Mouse (Mus musculus) intestine, embryonic 15.5 days (tissue): ENCODE measurements at regions not wholly inside any gene's neighbourhood (a gene's known extent, or its start where the extent isn't known, plus 50 kb on each side); places are given as distances from the start of the nearest gene placed in this dataset.

Experiments
- ATAC-seq: fragments of 200-750 bp; cut with Nextera tagmentation; 2 replicates; pipeline ENCODE4 v1.8.0; 2017; ENCODE audit warnings: moderate TSS enrichment, moderate library complexity
- H3K27ac ChIP-seq: fragments of 300-500 bp; sonication (generic); 2 replicates; pipeline ENCODE4 v1.5.1; 2015; ENCODE audit warnings: mild to moderate bottlenecking, inconsistent platforms
- H3K27me3 ChIP-seq: fragments of 300-500 bp; sonication (generic); replicated peaks from 2 replicates; pipeline ENCODE4 v1.6.1; 2015; ENCODE audit warnings: inconsistent platforms
- H3K36me3 ChIP-seq: fragments of 300-500 bp; sonication (generic); 2 replicates; pipeline ENCODE4 v1.6.1; 2015; ENCODE audit warnings: inconsistent platforms
- H3K4me1 ChIP-seq: fragments of 300-500 bp; sonication (generic); replicated peaks from 2 replicates; pipeline ENCODE4 v1.6.1; 2015; ENCODE audit warnings: inconsistent platforms
- H3K4me2 ChIP-seq: fragments of 300-500 bp; sonication (generic); replicated peaks from 2 replicates; pipeline ENCODE4 v1.6.1; 2015; ENCODE audit warnings: mild to moderate bottlenecking, inconsistent platforms
- H3K4me3 ChIP-seq: fragments of 300-500 bp; sonication (generic); replicated peaks from 2 replicates; pipeline ENCODE4 v1.5.1; 2015; ENCODE audit warnings: inconsistent platforms
- H3K9ac ChIP-seq: fragments of 300-500 bp; sonication (generic); 2 replicates; pipeline ENCODE4 v1.6.1; 2015; ENCODE audit warnings: inconsistent platforms
- H3K9me3 ChIP-seq: fragments of 300-500 bp; sonication (generic); 2 replicates; pipeline ENCODE4 v1.6.1; 2016; ENCODE audit warnings: inconsistent platforms
- WGBS: fragments of 180-500 bp; shearing (Covaris S2); methylation state at CpG from one replicate; pipeline ENCODE4 v1.1.7; 2015; 5-methylcytosine and 5-hydroxymethylcytosine counted together

GRCm38 (mm10) chr9:40617676-40618062, 52.7 kb upstream of the Gm21915 start:
- Histone ChIP-seq H3K36me3 (no peaks in the 10 kb centered on the region), H3K9ac (no peak overlapping the region), H3K4me2 (peak overlapping the region; percentile 55), H3K4me1 (peaks cover 3% of the 10 kb centered on the region; the same call in 1 of the 2 replicates), H3K27me3 (no peaks in the 10 kb centered on the region), H3K4me3 (no peak overlapping the region), H3K27ac (no peak overlapping the region), H3K9me3 (no peaks in the 10 kb centered on the region)
- ATAC-seq = no peak
- 37% methylated on average over 10 of the region's 10 CpGs for WGBS

GRCm38 (mm10) chr9:40617036-40617675, 53.3 kb upstream of the Gm21915 start:
- Histone ChIP-seq H3K4me1 (peaks cover 3% of the 10 kb centered on the region; the same call in 1 of the 2 replicates), H3K27me3 (no peaks in the 10 kb centered on the region), H3K9ac (no peak overlapping the region), H3K36me3 (no peaks in the 10 kb centered on the region), H3K4me3 (no peak overlapping the region), H3K27ac (no peak overlapping the region), H3K9me3 (no peaks in the 10 kb centered on the region), H3K4me2 (peak overlapping the region; percentile 55)
- WGBS = 4% methylated on average over 20 of the region's 20 CpGs
- peak; percentile 59 for ATAC-seq

- Histone ChIP-seq H3K9me3 (no peaks in the 10 kb centered on the region), H3K4me1 (peaks cover 3% of the 10 kb centered on the region; the same call in 1 of the 2 replicates), H3K36me3 (no peaks in the 10 kb centered on the region), H3K4me2 (peak overlapping the region; percentile 55), H3K4me3 (peak overlapping the region; percentile 9; the same call in 1 of the 2 replicates), H3K27ac (no peak overlapping the region), H3K9ac (no peak overlapping the region), H3K27me3 (no peaks in the 10 kb centered on the region)
- 2% methylated on average over 11 of the region's 11 CpGs for WGBS
- peak; percentile 82 for ATAC-seq
Observed at GRCm38 (mm10) chr9:40616426-40617035, 53.9 kb upstream of the Gm21915 start.

- 28% methylated on average over 8 of the region's 8 CpGs for WGBS
- no peak overlapping the region for H3K4me2 ChIP-seq
- no peaks in the 10 kb centered on the region for H3K9me3 ChIP-seq
- H3K27ac ChIP-seq = no peak overlapping the region
- H3K4me3 ChIP-seq = no peak overlapping the region
- H3K9ac ChIP-seq = no peak overlapping the region
- H3K27me3 ChIP-seq = no peaks in the 10 kb centered on the region
- H3K36me3 ChIP-seq = no peaks in the 10 kb centered on the region
- H3K4me1 ChIP-seq = peaks cover 3% of the 10 kb centered on the region; the same call in 1 of the 2 replicates
- no peak for ATAC-seq
Observed at GRCm38 (mm10) chr9:40615891-40616290, 54.5 kb upstream of the Gm21915 start.

- Histone ChIP-seq H3K4me3 (no peak overlapping the region), H3K9me3 (no peaks in the 10 kb centered on the region), H3K36me3 (no peaks in the 10 kb centered on the region), H3K9ac (no peak overlapping the region), H3K4me2 (no peak overlapping the region), H3K27ac (no peak overlapping the region), H3K4me1 (peaks cover 3% of the 10 kb centered on the region; the same call in 1 of the 2 replicates), H3K27me3 (no peaks in the 10 kb centered on the region)
- 67% methylated on average over 5 of the region's 5 CpGs for WGBS
- no peak for ATAC-seq
Observed at GRCm38 (mm10) chr9:40614071-40614470, 56.3 kb upstream of the Gm21915 start.

GRCm38 (mm10) chr9:40613182-40613581, 57.2 kb upstream of the Gm21915 start:
- Histone ChIP-seq H3K4me3 (no peak overlapping the region), H3K9ac (no peak overlapping the region), H3K4me1 (peaks cover 3% of the 10 kb centered on the region; the same call in 1 of the 2 replicates), H3K27ac (no peak overlapping the region), H3K9me3 (no peaks in the 10 kb centered on the region), H3K36me3 (no peaks in the 10 kb centered on the region), H3K27me3 (no peaks in the 10 kb centered on the region), H3K4me2 (no peak overlapping the region)
- 77% methylated on average over 4 of the region's 4 CpGs for WGBS
- no peak for ATAC-seq

- Histone ChIP-seq H3K9me3 (no peaks in the 10 kb centered on the region), H3K4me1 (peaks cover 3% of the 10 kb centered on the region; the same call in 1 of the 2 replicates), H3K9ac (no peak overlapping the region), H3K27me3 (no peaks in the 10 kb centered on the region), H3K27ac (no peak overlapping the region), H3K4me2 (no peak overlapping the region), H3K4me3 (no peak overlapping the region), H3K36me3 (no peaks in the 10 kb centered on the region)
- 91% methylated on average over 1 of the region's 1 CpGs for WGBS
- no peak for ATAC-seq
Observed at GRCm38 (mm10) chr9:40612755-40613154, 57.7 kb upstream of the Gm21915 start.

GRCm38 (mm10) chr9:40612312-40612711, 58.1 kb upstream of the Gm21915 start:
- Histone ChIP-seq H3K4me2 (no peak overlapping the region), H3K4me1 (peaks cover 3% of the 10 kb centered on the region; the same call in 1 of the 2 replicates), H3K36me3 (no peaks in the 10 kb centered on the region), H3K27ac (no peak overlapping the region), H3K4me3 (no peak overlapping the region), H3K9me3 (no peaks in the 10 kb centered on the region), H3K9ac (no peak overlapping the region), H3K27me3 (no peaks in the 10 kb centered on the region)
- ATAC-seq = no peak
- 66% methylated on average over 4 of the region's 4 CpGs for WGBS

GRCm38 (mm10) chr9:40611626-40612025, 58.8 kb upstream of the Gm21915 start:
- 76% methylated on average over 3 of the region's 3 CpGs for WGBS

GRCm38 (mm10) chr9:40608596-40608995, 61.8 kb upstream of the Gm21915 start:
- Histone ChIP-seq H3K36me3 (no peaks in the 10 kb centered on the region), H3K4me2 (no peak overlapping the region), H3K9me3 (no peaks in the 10 kb centered on the region), H3K27me3 (no peaks in the 10 kb centered on the region), H3K4me1 (no peaks in the 10 kb centered on the region), H3K9ac (no peak overlapping the region), H3K4me3 (no peak overlapping the region), H3K27ac (no peak overlapping the region)
- ATAC-seq = no peak
- WGBS = 89% methylated on average over 14 of the region's 14 CpGs

More at GRCm38 (mm10) chr9:40611626-40612025, 58.8 kb upstream of the Gm21915 start:
- H3K27me3 ChIP-seq = no peaks in the 10 kb centered on the region
- H3K27ac ChIP-seq = no peak overlapping the region
- no peak overlapping the region for H3K9ac ChIP-seq
- ATAC-seq = no peak
- no peaks in the 10 kb centered on the region for H3K9me3 ChIP-seq
- H3K4me3 ChIP-seq = no peak overlapping the region
- H3K36me3 ChIP-seq = no peaks in the 10 kb centered on the region
- no peak overlapping the region for H3K4me2 ChIP-seq
- peaks cover 2% of the 10 kb centered on the region; the same call in 1 of the 2 replicates for H3K4me1 ChIP-seq

GRCm38 (mm10) chr9:40607941-40608340, 62.5 kb upstream of the Gm21915 start:
- no peaks in the 10 kb centered on the region for H3K27me3 ChIP-seq
- no peak overlapping the region for H3K4me2 ChIP-seq
- no peaks in the 10 kb centered on the region for H3K4me1 ChIP-seq
- no peaks in the 10 kb centered on the region for H3K9me3 ChIP-seq
- no peak overlapping the region for H3K9ac ChIP-seq
- H3K4me3 ChIP-seq = no peak overlapping the region
- ATAC-seq = no peak
- no peak overlapping the region for H3K27ac ChIP-seq
- WGBS = 93% methylated on average over 18 of the region's 18 CpGs
- H3K36me3 ChIP-seq = no peaks in the 10 kb centered on the region

GRCm38 (mm10) chr9:40603521-40603920, 66.9 kb upstream of the Gm21915 start:
- WGBS = 65% methylated on average over 1 of the region's 1 CpGs
- Histone ChIP-seq H3K4me2 (no peak overlapping the region), H3K4me1 (no peaks in the 10 kb centered on the region), H3K36me3 (no peaks in the 10 kb centered on the region), H3K27me3 (no peaks in the 10 kb centered on the region), H3K27ac (no peak overlapping the region), H3K9ac (no peak overlapping the region), H3K9me3 (no peaks in the 10 kb centered on the region), H3K4me3 (no peak overlapping the region)
- ATAC-seq = no peak

- Histone ChIP-seq H3K4me2 (no peak overlapping the region), H3K36me3 (no peaks in the 10 kb centered on the region), H3K27me3 (no peaks in the 10 kb centered on the region), H3K9me3 (no peaks in the 10 kb centered on the region), H3K4me3 (no peak overlapping the region), H3K4me1 (no peaks in the 10 kb centered on the region), H3K9ac (no peak overlapping the region), H3K27ac (no peak overlapping the region)
- ATAC-seq = no peak
- WGBS = 78% methylated on average over 7 of the region's 7 CpGs
Observed at GRCm38 (mm10) chr9:40598431-40598831, 67.2 kb upstream of the Gramd1b start.
